Mouse (Mus musculus) myocyte (in vitro differentiated cells): ENCODE results near the gene Sco2.

Experiments
- CEBPB ChIP-seq: IDR thresholded peaks from 2 replicates; pipeline ENCODE4 v1.6.1; 2011; ENCODE audit warnings: mild to moderate bottlenecking, moderate library complexity; ENCODE audit not compliant: poor library complexity, insufficient read depth, severe bottlenecking
- E2F4 ChIP-seq: IDR thresholded peaks from one replicate; pipeline ENCODE4 v1.6.1; 2011; ENCODE audit warnings: mild to moderate bottlenecking, control low read depth, moderate library complexity; ENCODE audit not compliant: insufficient read depth
- MAX ChIP-seq: IDR thresholded peaks from one replicate; pipeline ENCODE4 v1.6.1; 2011; ENCODE audit warnings: low read depth, mild to moderate bottlenecking, control low read depth
- MYOD1 ChIP-seq, 3 experiments: IDR thresholded peaks; one replicate each; pipeline ENCODE4 v1.6.1; 2011; ENCODE audit warnings: control low read depth in 2 of 3, low read depth in 2 of 3, mild to moderate bottlenecking in 2 of 3, moderate library complexity in 1 of 3; ENCODE audit not compliant: insufficient read length in 2 of 3, control insufficient read depth in 1 of 3
- MYOG ChIP-seq, 3 experiments: IDR thresholded peaks; one replicate each; pipeline ENCODE4 v1.6.1; 2011; ENCODE audit warnings: control low read depth in 2 of 3, low read depth in 2 of 3, mild to moderate bottlenecking in 2 of 3; ENCODE audit not compliant: insufficient read length in 2 of 3, control insufficient read depth in 1 of 3, insufficient read depth in 1 of 3
- POLR2A ChIP-seq: IDR thresholded peaks from one replicate; pipeline ENCODE4 v1.6.1; 2011; ENCODE audit warnings: low read depth, mild to moderate bottlenecking, control low read depth, moderate library complexity; ENCODE audit not compliant: insufficient read length
- POLR2AphosphoS2 ChIP-seq: IDR thresholded peaks from one replicate; pipeline ENCODE4 v1.6.1; 2011; ENCODE audit warnings: low read depth, control low read depth; ENCODE audit not compliant: insufficient read length
- REST ChIP-seq: IDR thresholded peaks from one replicate; pipeline ENCODE4 v1.6.1; 2011; ENCODE audit warnings: mild to moderate bottlenecking, control low read depth, moderate library complexity; ENCODE audit not compliant: insufficient read depth, insufficient read length
- SRF ChIP-seq: IDR thresholded peaks from one replicate; pipeline ENCODE4 v1.6.1; 2011; ENCODE audit warnings: low read depth; ENCODE audit not compliant: control insufficient read depth, insufficient read length
- TCF12 ChIP-seq: IDR thresholded peaks from one replicate; pipeline ENCODE4 v1.6.1; 2011; ENCODE audit warnings: mild to moderate bottlenecking, control low read depth; ENCODE audit not compliant: poor library complexity, insufficient read depth, severe bottlenecking
- TCF3 ChIP-seq: IDR thresholded peaks from one replicate; pipeline ENCODE4 v1.6.1; 2011; ENCODE audit warnings: low read depth, control low read depth; ENCODE audit not compliant: insufficient read length
- USF1 ChIP-seq: IDR thresholded peaks from one replicate; pipeline ENCODE4 v1.6.1; 2011; ENCODE audit warnings: low read depth, mild to moderate bottlenecking, control low read depth, moderate library complexity

DNA sequence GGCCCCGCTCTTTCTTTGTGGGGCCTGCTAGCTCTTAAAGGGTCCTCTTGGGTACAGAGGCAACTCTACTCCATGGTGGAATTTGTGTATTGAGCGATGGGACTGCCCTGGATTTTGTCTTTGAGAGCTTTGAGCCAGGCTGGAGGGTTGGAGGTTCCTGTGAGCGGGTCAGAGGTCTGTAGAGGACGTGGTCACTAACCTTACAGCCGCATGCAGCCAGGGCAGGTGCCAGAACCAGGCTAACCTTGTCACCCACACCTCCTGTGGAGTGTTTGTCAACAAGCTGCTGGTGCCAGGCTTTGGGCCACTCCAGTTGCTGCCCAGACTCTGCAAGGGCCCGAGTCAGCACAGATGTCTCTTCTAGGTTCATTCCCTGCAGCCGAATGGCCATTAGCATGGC, 2.4 kb upstream of the Sco2 start:
- TF ChIP-seq POLR2A (no peak), TCF12 (no peak), REST (no peak), MAX (no peak), CEBPB (no peak), SRF (no peak), TCF3 (no peak), USF1 (no peak), POLR2AphosphoS2 (no peak), E2F4 (no peak), MYOG (IDR thresholded peaks at IDR 0.05; ENCODE audit: control insufficient read depth in 1 of 3, insufficient read depth in 1 of 3, insufficient read length in 2 of 3, low read depth in 2 of 3) (no peak), MYOD1 (IDR thresholded peaks at IDR 0.05; ENCODE audit: control insufficient read depth in 1 of 3, insufficient read length in 2 of 3, low read depth in 2 of 3) (no peak)
